Mouse (Mus musculus): Measurements from ENCODE around the gene Nln. TPM values are rescaled to one million over a fixed set of nuclear protein-coding genes. Genes with fewer than 3 reads are reported as not detected.

Gene Nln
- polyA plus RNA-seq, 1 experiment from 2014 or later = 24.3 TPM

GRCm38 (mm10) chr13:104005231-104005845 is 104.1 kb downstream of the Nln start:
- H3K4me2 ChIP-seq (ENCODE audit: low read depth, low read length) = no peak overlapping the region
- ATAC-seq (replicated peaks; ENCODE audit: insufficient number of reproducible peaks, low FRiP score, low TSS enrichment, low read depth) (no peak), DNase-seq (ENCODE audit: low spot score) (no peak)
- no peaks in the 10 kb centered on the region for H3K9me3 ChIP-seq (replicated peaks; ENCODE audit: control insufficient read depth, low read length)
- H3K36me3 ChIP-seq (replicated peaks; ENCODE audit: control insufficient read depth, insufficient read depth, low read depth, low read length) = no peaks in the 10 kb centered on the region
- H3K9ac ChIP-seq (replicated peaks; ENCODE audit: low read length) = no peak overlapping the region
- H3K27me3 ChIP-seq (ENCODE audit: control insufficient read depth, insufficient read depth, low read length) = no peaks in the 10 kb centered on the region
- no peak overlapping the region for H3K27ac ChIP-seq (replicated peaks; ENCODE audit: low read depth, low read length)
- WGBS = 92% methylated on average over 6 of the region's 6 CpGs
- no peaks in the 10 kb centered on the region for H3K4me1 ChIP-seq (ENCODE audit: control insufficient read depth, insufficient read depth, low read length)
- no peak overlapping the region for H3K4me3 ChIP-seq (ENCODE audit: low read depth, low read length)

DNA sequence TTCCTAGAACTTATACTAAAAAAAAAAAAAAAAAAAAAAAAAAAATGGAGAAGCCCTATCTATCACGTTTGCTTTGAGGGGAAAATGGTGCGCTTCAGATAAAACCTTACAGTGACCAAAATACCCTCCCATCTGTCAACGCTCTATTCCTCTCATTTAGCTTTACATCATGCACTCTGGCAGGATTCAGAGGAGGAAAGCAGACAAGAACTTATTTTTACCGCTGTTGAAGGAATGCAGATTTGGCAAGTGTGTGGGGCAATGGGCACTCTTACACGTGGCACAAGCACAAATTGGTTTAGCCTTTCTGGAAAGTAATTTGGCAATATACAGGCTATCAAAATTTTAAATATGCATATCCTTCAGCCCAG is 115.3 kb downstream of the Nln start:
- DNase-seq (ENCODE audit: low spot score) = no peak
- H3K4me1 ChIP-seq (ENCODE audit: control insufficient read depth, insufficient read depth, low read length) = no peaks in the 10 kb centered on the region
- WGBS = 87% methylated on average over 5 of the region's 5 CpGs
- no peak for ATAC-seq (replicated peaks; ENCODE audit: insufficient number of reproducible peaks, low FRiP score, low TSS enrichment, low read depth)
- no peak overlapping the region for H3K4me3 ChIP-seq (ENCODE audit: low read depth, low read length)
- H3K36me3 ChIP-seq (replicated peaks; ENCODE audit: control insufficient read depth, insufficient read depth, low read depth, low read length) = no peaks in the 10 kb centered on the region
- no peak overlapping the region for H3K9ac ChIP-seq (replicated peaks; ENCODE audit: low read length)
- no peak overlapping the region for H3K27ac ChIP-seq (replicated peaks; ENCODE audit: low read depth, low read length)
- H3K27me3 ChIP-seq (ENCODE audit: control insufficient read depth, insufficient read depth, low read length) = no peaks in the 10 kb centered on the region
- no peak overlapping the region for H3K4me2 ChIP-seq (ENCODE audit: low read depth, low read length)
- no peaks in the 10 kb centered on the region for H3K9me3 ChIP-seq (replicated peaks; ENCODE audit: control insufficient read depth, low read length)

GRCm38 (mm10) chr13:103993142-103994084 is 116.0 kb downstream of the Nln start:
- no peak overlapping the region for H3K9ac ChIP-seq (replicated peaks; ENCODE audit: low read length)
- WGBS = 71% methylated on average over 8 of the region's 8 CpGs
- no peak overlapping the region for H3K4me2 ChIP-seq (ENCODE audit: low read depth, low read length)
- no peak overlapping the region for H3K4me3 ChIP-seq (ENCODE audit: low read depth, low read length)
- H3K27me3 ChIP-seq (ENCODE audit: control insufficient read depth, insufficient read depth, low read length) = no peaks in the 10 kb centered on the region
- no peak for DNase-seq (ENCODE audit: low spot score)
- no peaks in the 10 kb centered on the region for H3K9me3 ChIP-seq (replicated peaks; ENCODE audit: control insufficient read depth, low read length)
- ATAC-seq (replicated peaks; ENCODE audit: insufficient number of reproducible peaks, low FRiP score, low TSS enrichment, low read depth) = no peak
- H3K27ac ChIP-seq (replicated peaks; ENCODE audit: low read depth, low read length) = no peak overlapping the region
- no peaks in the 10 kb centered on the region for H3K4me1 ChIP-seq (ENCODE audit: control insufficient read depth, insufficient read depth, low read length)
- no peaks in the 10 kb centered on the region for H3K36me3 ChIP-seq (replicated peaks; ENCODE audit: control insufficient read depth, insufficient read depth, low read depth, low read length)

GRCm38 (mm10) chr13:103986660-103987059 is 122.8 kb downstream of the Nln start:
- Histone ChIP-seq H3K4me3 (ENCODE audit: low read depth, low read length) (no peak overlapping the region), H3K27ac (replicated peaks; ENCODE audit: low read depth, low read length) (no peak overlapping the region), H3K27me3 (ENCODE audit: control insufficient read depth, insufficient read depth, low read length) (no peaks in the 10 kb centered on the region), H3K9ac (replicated peaks; ENCODE audit: low read length) (no peak overlapping the region), H3K9me3 (replicated peaks; ENCODE audit: control insufficient read depth, low read length) (no peaks in the 10 kb centered on the region), H3K4me2 (ENCODE audit: low read depth, low read length) (no peak overlapping the region), H3K4me1 (ENCODE audit: control insufficient read depth, insufficient read depth, low read length) (no peaks in the 10 kb centered on the region), H3K36me3 (replicated peaks; ENCODE audit: control insufficient read depth, insufficient read depth, low read depth, low read length) (no peaks in the 10 kb centered on the region)
- DNase-seq (ENCODE audit: low spot score) (no peak), ATAC-seq (replicated peaks; ENCODE audit: insufficient number of reproducible peaks, low FRiP score, low TSS enrichment, low read depth) (no peak)
- 77% methylated on average over 4 of the region's 4 CpGs for WGBS

DNA sequence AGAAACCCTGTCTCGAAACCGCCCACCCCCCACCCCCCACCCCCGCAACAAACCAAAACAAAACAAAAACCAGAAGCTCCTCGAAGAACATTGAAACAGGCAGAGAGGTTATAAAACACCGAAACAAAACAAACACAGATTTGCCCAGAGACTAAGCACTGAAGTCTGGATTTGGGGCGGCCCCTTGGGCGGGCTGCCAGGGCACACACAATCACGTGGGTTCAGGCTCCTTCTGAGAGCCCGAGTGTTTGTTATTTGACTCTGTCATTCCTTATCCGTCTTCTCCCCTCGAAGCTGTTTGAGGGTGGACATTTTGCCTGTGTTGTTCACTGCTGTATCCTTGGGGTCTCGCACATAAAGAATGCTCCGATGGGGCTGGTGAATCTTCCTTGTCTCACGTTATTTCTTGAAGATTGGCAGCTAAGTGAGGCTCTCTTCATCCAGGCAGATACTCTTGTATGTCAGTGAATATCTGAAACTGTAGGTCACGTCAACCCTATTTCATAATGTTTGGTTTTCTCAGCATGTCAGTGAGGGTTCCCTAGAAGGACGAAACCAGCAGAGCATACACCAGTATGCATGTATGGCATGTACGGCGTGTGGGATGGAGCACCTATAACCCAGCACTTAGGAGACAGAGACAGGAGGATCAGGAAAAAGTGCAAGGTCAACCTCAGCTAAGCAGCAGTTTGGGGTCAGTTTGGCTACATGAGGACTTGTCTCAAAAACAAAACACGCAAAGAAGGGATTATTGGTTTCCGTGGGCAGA is 123.7 kb downstream of the Nln start:
- Histone ChIP-seq H3K4me3 (ENCODE audit: low read depth, low read length) (no peak overlapping the region), H3K27ac (replicated peaks; ENCODE audit: low read depth, low read length) (no peak overlapping the region), H3K36me3 (replicated peaks; ENCODE audit: control insufficient read depth, insufficient read depth, low read depth, low read length) (no peaks in the 10 kb centered on the region), H3K9me3 (replicated peaks; ENCODE audit: control insufficient read depth, low read length) (no peaks in the 10 kb centered on the region), H3K9ac (replicated peaks; ENCODE audit: low read length) (no peak overlapping the region), H3K27me3 (ENCODE audit: control insufficient read depth, insufficient read depth, low read length) (no peaks in the 10 kb centered on the region), H3K4me2 (ENCODE audit: low read depth, low read length) (no peak overlapping the region), H3K4me1 (ENCODE audit: control insufficient read depth, insufficient read depth, low read length) (no peaks in the 10 kb centered on the region)
- DNase-seq (ENCODE audit: low spot score) (no peak), ATAC-seq (replicated peaks; ENCODE audit: insufficient number of reproducible peaks, low FRiP score, low TSS enrichment, low read depth) (no peak)
- 81% methylated on average over 20 of the region's 20 CpGs for WGBS

DNA sequence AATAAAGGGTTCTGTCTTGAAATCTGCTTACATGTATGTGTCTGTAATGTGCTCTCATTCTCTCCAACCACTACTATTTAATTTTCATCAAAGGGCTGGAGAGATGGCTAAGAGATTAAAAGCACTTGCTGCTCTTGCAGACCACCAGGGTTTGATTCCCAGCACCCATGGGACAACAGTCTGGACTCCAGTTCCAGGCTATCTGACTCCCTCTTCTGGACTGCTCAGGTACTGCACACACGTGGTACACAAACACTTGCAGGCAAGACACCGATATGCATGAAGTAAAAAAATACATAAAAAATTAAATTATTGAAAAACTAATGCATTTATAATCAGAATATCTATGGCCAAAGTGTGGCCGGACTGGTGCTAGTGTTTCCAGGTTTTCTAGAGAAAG is 127.0 kb downstream of the Nln start:
- H3K4me2 ChIP-seq (ENCODE audit: low read depth, low read length) = no peak overlapping the region
- H3K4me1 ChIP-seq (ENCODE audit: control insufficient read depth, insufficient read depth, low read length) = peaks cover 3% of the 10 kb centered on the region; the same call in 1 of the 2 replicates
- ATAC-seq (replicated peaks; ENCODE audit: insufficient number of reproducible peaks, low FRiP score, low TSS enrichment, low read depth) (no peak), DNase-seq (ENCODE audit: low spot score) (no peak)
- 93% methylated on average over 3 of the region's 3 CpGs for WGBS
- H3K36me3 ChIP-seq (replicated peaks; ENCODE audit: control insufficient read depth, insufficient read depth, low read depth, low read length) = no peaks in the 10 kb centered on the region
- H3K27ac ChIP-seq (replicated peaks; ENCODE audit: low read depth, low read length) = no peak overlapping the region
- H3K4me3 ChIP-seq (ENCODE audit: low read depth, low read length) = no peak overlapping the region
- H3K9me3 ChIP-seq (replicated peaks; ENCODE audit: control insufficient read depth, low read length) = no peaks in the 10 kb centered on the region
- no peak overlapping the region for H3K9ac ChIP-seq (replicated peaks; ENCODE audit: low read length)
- H3K27me3 ChIP-seq (ENCODE audit: control insufficient read depth, insufficient read depth, low read length) = no peaks in the 10 kb centered on the region

GRCm38 (mm10) chr13:103980414-103980813 is 129.0 kb downstream of the Nln start:
- WGBS = 93% methylated on average over 5 of the region's 5 CpGs

More at GRCm38 (mm10) chr13:103980414-103980813, 129.0 kb downstream of the Nln start:
- DNase-seq (ENCODE audit: low spot score) (no peak), ATAC-seq (replicated peaks; ENCODE audit: insufficient number of reproducible peaks, low FRiP score, low TSS enrichment, low read depth) (no peak)
- H3K4me3 ChIP-seq (ENCODE audit: low read depth, low read length) = no peak overlapping the region
- no peaks in the 10 kb centered on the region for H3K9me3 ChIP-seq (replicated peaks; ENCODE audit: control insufficient read depth, low read length)
- no peak overlapping the region for H3K27ac ChIP-seq (replicated peaks; ENCODE audit: low read depth, low read length)
- no peaks in the 10 kb centered on the region for H3K36me3 ChIP-seq (replicated peaks; ENCODE audit: control insufficient read depth, insufficient read depth, low read depth, low read length)
- H3K9ac ChIP-seq (replicated peaks; ENCODE audit: low read length) = no peak overlapping the region
- H3K4me1 ChIP-seq (ENCODE audit: control insufficient read depth, insufficient read depth, low read length) = peaks cover 3% of the 10 kb centered on the region; the same call in 1 of the 2 replicates
- no peak overlapping the region for H3K4me2 ChIP-seq (ENCODE audit: low read depth, low read length)
- H3K27me3 ChIP-seq (ENCODE audit: control insufficient read depth, insufficient read depth, low read length) = no peaks in the 10 kb centered on the region
